Mouse (Mus musculus) thymus, postnatal 4 days (tissue): ENCODE measurements around the gene Usp35.

ENCODE experiments used
- DNase-seq: peaks from one replicate; pipeline ENCODE4 v3.0.0; 2021

Gene Usp35

GRCm38 (mm10) chr7:97331726-97332666 lies at the start of gene Usp35, which contains the start of gene Kctd21:
Gene Usp35 (minus strand): TSS chr7:97332020.
Gene Kctd21 (plus strand): TSS chr7:97332327.
- DNase-seq = peak; percentile 97

GRCm38 (mm10) chr7:97380500-97381123 lies 48.8 kb upstream of the Usp35 start:
- DNase-seq = no peak

GRCm38 (mm10) chr7:97379304-97379703 lies 47.5 kb upstream of the Usp35 start:
- no peak for DNase-seq

- no peak for DNase-seq
These were observed 44.1 kb upstream of the Usp35 start for GRCm38 (mm10) chr7:97375906-97376305.

DNA sequence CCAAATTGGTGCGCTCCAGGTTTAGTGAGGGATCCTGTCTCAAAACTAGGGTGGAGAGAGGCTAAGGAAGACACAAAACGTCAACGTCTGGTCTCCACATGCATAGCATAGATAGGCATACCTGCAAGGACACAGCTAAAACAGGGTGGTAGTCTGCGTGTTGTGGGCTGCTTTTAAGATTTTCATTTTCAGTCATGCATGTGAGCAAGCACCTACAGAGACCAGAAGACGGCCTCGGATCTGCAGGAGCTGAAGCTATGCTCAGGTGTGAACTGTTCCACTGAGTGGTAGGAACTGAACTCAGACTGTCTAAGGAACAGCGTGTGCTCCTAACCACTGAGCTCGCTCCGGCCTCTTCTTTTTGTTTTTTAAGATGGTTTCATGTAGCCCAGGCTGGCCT lies 43.3 kb upstream of the Usp35 start:
- DNase-seq = no peak

- no peak for DNase-seq
These were observed 34.1 kb upstream of the Usp35 start for GRCm38 (mm10) chr7:97365887-97366286.

- DNase-seq = peak; percentile 83
These were observed 29.6 kb upstream of the Usp35 start for GRCm38 (mm10) chr7:97361467-97361866.

DNA sequence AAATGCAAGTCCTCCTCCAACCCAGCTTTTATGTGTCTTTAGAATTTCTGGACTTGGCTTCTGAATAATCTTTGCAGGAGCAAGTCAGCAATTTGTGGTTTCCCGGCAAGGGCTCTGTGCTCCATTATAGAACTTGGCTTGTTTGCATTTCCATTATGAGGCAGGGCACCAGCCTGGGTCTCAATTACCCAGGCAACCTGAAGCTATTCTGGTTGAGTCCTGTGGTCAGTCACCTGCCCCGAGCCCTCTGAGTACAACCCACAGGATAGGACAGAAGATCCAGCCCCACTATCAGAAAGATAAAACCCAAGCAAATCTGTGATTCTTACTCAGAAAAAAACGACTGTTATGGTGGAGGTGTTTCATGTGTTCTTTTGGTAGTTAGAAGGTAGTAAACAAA lies 29.1 kb upstream of the Usp35 start:
- no peak for DNase-seq

GRCm38 (mm10) chr7:97360166-97360565 lies 28.3 kb upstream of the Usp35 start:
- no peak for DNase-seq

GRCm38 (mm10) chr7:97358347-97358746 lies 26.5 kb upstream of the Usp35 start:
- no peak for DNase-seq

DNA sequence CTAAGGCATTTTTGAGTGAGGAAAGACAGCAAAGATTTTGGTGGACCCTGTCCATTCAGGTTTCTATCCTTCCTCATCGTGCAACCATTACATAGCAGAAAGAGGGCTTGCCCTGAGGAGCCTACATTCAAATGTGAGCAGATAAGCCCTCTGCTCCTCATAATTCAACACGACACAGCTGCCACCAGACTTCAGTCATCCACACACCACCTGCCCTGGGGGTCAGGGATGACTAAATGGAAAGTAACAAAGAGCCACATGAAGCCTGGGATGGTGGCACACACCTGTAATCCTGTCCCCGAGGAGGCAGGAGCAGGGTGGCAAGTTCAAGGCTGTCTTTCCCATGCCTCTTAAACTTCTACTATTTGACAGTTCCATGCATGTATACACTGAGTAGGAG lies 26.0 kb upstream of the Usp35 start:
- no peak for DNase-seq

DNA sequence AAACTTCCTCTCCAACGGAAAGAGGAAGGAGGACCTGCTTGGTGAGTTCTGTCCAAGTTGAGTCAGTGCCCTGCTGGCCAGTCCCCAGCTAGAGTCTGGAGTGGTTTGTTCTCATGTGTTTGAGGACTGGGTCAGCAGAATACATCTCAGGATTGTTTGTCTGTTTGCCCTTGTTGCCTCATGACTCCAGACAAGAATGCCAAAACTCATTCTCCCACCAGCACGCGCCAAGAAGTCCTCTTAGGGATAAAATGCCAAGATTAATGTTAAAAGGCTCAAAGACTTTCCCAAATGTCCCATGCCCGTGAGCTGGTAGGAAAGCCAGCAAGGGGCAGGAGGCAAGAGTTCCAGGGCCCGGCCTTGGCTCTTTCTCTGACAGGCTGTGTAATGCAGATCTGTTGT lies 25.1 kb upstream of the Usp35 start:
- no peak for DNase-seq

- DNase-seq = no peak
These were observed 24.4 kb upstream of the Usp35 start for GRCm38 (mm10) chr7:97356253-97356652.

DNA sequence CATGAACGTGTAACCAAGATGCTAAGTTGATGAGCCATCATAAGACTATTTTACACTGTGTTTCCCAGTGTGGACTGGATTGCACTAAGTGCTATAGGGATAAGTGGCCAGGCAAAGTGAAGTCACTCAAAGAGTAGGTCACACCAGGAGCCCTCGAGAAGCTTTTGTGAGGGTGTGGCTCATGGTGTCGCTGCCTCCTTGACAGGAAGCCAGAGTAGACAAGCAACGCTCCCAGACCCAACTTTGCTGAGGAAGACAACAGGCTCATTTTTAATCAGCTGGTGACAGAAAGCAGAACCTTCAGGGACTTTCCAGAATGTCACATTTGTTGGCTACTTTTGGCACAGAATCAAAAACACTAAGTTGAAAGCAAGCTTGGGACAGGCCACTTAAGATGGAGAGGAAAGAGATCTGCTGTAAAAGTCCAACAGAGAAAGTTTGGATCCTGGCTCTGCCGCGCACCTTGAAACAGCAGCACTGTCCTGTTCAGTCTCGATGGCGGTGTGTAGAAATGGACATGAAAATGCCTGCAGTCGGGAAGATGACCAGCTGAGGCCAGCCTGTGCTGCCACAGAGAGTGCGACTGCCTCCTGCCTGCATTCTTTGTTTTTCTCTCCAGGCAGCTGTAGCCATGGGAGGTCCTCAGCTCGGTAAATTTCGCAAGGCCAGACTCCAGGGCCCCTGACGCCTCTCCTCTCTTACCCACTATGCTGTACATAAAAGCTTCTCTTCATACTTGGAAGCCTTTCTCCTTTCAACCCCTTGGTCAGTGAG lies 23.4 kb upstream of the Usp35 start:
- no peak for DNase-seq

- DNase-seq = no peak
These were observed 21.5 kb upstream of the Usp35 start for GRCm38 (mm10) chr7:97353356-97353755.

DNA sequence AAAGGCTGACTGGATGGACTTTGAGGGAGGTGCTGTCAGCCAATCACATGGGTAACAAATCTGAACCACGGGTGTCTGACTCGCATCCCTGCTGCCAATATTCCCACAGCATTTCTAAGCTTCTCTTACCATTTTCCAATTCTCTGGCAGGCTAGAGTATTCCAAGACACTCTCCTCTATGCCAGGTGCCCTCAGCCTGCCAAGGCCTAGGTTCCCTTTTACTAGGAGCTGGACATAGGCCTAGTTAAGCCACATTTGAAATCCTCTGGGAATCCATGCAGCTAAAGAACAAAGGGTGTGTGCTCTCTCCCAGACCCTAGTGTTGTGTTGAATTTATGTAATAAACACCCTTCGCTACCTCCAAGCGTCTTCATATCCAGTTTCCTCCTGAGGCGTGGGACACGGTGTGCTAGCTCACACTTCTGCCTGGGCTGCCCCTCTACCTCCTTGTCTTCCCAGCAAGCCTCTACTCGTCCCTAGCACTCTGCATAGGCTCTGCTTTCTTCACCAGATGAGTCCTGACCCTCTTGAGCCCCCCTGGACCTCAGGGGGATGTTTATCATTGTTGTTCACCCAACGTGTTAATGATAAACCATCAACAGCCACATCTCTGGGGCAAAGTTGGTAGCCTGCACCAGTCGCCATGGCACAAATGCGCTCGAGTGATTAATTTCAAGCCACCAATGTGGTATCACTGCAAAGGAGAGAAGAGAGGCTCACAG lies 20.1 kb upstream of the Usp35 start:
- DNase-seq = no peak

DNA sequence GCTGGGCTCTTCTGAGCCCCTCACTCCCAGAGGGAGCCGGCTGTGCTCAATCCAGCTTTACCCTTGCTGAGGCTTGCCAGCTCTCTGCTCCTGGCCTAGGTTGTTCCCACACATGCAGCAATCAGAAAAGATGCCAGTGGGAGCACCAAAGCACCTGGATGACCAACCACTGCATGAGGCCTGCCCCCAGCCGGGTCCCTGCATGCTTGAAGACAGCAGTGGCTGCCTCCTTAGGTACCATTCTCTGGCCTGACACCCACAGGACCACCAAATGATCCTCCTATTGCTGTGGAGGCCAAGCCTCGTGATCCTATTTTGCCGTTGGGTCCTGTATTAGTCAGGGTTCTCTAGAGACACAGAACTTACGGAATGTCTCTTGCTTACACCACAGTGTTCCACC lies 19.1 kb upstream of the Usp35 start:
- DNase-seq = no peak

DNA sequence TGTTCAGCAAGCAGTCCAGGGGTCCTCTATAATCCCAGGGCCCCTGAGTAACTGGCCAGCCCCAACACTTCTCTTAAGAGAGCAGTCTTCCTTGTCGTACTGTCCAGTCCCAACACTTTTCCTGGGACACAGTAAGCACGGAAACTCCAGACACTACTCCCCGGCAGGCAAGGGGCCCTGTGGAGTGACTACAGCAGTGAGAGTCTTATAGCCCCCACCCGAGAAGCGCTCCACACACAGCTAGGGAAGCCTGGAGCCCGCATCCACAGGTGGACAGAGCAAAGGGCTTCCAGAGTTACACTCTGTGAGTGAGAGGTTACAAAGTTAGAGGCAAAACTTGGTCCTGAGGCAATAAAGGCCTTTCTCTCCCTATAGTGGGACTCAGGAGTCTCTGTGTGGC lies 17.6 kb upstream of the Usp35 start:
- DNase-seq = no peak

DNA sequence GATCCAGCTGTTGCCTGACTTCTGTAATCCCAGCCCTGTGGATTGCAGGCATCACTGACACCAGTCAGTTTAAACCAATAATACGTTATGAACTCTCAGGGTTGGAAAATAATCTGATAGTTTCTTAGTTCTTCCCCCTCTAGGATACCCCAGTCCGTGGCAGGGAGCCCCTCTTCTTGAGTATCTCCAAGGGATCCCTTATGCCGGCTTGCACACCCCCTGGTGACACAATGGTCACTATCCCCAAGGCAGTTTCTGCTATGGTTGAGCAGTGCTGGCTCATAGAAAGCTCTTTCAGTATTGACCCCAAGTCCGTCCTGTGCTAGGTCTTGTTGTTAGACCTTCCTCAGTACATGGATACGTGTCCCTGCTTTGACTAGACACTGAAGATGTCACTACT lies 17.0 kb upstream of the Usp35 start:
- no peak for DNase-seq

DNA sequence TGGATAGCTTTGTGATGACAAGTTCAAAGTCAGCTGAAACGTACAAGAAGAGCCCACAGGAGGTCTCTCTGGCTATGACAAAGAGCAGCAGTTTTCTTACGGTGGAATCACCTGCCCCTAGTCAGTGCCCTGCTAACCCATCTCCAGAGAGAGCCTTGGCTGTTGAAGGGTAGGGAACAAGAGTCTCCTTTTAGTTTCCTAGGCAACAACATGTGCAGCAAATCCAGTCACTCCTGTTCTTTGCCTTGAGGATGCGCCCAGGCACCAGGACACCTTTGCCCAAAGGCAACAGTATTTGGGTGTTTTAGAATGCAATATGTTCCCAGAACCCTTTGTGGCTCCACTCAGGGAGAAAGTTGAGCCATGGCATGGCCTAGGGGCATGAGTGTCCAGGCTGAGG lies 16.5 kb upstream of the Usp35 start:
- DNase-seq = no peak

DNA sequence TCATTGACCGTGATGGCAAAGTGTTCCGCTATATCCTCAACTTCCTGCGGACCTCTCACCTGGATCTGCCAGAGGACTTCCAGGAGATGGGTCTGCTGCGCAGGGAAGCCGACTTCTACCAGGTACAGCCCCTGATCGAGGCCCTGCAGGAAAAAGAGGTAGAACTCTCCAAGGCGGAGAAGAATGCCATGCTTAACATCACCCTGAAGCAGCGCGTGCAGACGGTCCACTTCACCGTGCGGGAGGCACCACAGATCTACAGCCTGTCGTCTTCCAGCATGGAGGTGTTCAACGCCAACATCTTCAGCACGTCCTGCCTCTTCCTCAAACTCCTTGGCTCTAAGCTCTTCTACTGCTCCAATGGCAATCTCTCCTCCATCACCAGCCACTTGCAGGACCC lies 15.6 kb upstream of the Usp35 start:
- no peak for DNase-seq

- DNase-seq = peak; percentile 2
These were observed 15.0 kb upstream of the Usp35 start for GRCm38 (mm10) chr7:97346822-97347166.
